ENCODE assay signal across 1 mouse cellular context in the genomic region with DNA sequence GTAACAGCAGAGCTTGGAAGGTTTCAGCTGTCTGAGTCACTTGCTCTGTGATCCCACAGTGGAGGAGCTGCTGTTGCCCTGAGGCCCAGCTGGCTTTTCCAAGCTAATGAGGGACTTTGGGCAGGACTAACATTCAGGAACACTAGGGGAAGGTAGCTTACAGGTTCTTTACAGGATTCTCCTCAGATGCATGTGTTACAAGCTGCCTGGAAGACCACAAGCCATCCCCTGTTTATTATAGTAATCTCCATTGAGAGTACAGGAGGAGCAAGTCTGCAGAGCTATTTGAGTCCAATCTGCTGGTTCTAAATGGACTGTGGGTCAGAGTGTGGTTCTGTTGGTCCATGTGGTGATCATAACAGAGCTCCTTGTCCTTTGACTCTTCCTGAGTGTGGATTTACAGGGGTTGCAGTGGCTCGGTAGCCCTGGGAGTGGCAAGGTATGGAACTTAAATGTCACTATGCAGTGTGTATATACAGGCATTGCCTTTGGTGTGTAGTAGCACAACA. TPM values are rescaled to one million over a fixed set of nuclear protein-coding genes. Genes with fewer than 3 reads are reported as not detected.
"Had no signal": no experiment of that assay in that cellular context is flagged by ENCODE, and none has a peak within 500 bp of the region (broad histone marks: within the 10 kb centered on the region; RNA-seq: fewer than 3 reads in every experiment).

No protein-coding gene starts in this region.

RNA-seq across cellular contexts. Expression of gene Gm14403, which starts 7.2 kb away (rescaled TPM):
- polyA plus RNA-seq: inflammation-experienced regulatory T-cells, adult 6 months had no signal
